Mouse (Mus musculus) lung, embryonic 14.5 days (tissue): ENCODE measurements around the gene Ankub1. TPM values are rescaled to one million over a fixed set of nuclear protein-coding genes. Genes with fewer than 3 reads are reported as not detected.
A peak's percentile ranks its signal among the peaks of the same experiment; 100 is the strongest.

Experiments used
- ATAC-seq: fragments of 200-750 bp; cut with Nextera tagmentation; 2 replicates; pipeline ENCODE4 v1.8.0; 2017; ENCODE audit warnings: mild to moderate bottlenecking, moderate TSS enrichment, moderate library complexity; ENCODE audit not compliant: insufficient read depth
- DNase-seq: peaks from one replicate; pipeline ENCODE4 v3.0.0-alpha.2; 2015
- H3K27ac ChIP-seq: fragments of 300-500 bp; sonication (generic); 2 replicates; pipeline ENCODE4 v1.5.1; 2014; ENCODE audit warnings: low read depth, mild to moderate bottlenecking, moderate library complexity
- H3K27me3 ChIP-seq: fragments of 300-500 bp; sonication (generic); 2 replicates; pipeline ENCODE4 v1.6.1; 2014; ENCODE audit warnings: low read length, control low read depth; ENCODE audit not compliant: insufficient read depth
- H3K36me3 ChIP-seq: fragments of 300-500 bp; sonication (generic); 2 replicates; pipeline ENCODE4 v1.6.1; 2014; ENCODE audit warnings: control low read depth; ENCODE audit not compliant: insufficient read depth
- H3K4me1 ChIP-seq: fragments of 300-500 bp; sonication (generic); 2 replicates; pipeline ENCODE4 v1.6.1; 2014; ENCODE audit warnings: antibody characterized with exemption, control low read depth; ENCODE audit not compliant: insufficient read depth
- H3K4me2 ChIP-seq: fragments of 300-500 bp; sonication (generic); 2 replicates; pipeline ENCODE4 v1.6.1; 2014; ENCODE audit warnings: mild to moderate bottlenecking
- H3K4me3 ChIP-seq: fragments of 300-500 bp; sonication (generic); 2 replicates; pipeline ENCODE4 v1.5.1; 2014; ENCODE audit warnings: low read depth, low read length
- H3K9ac ChIP-seq: fragments of 300-500 bp; sonication (generic); 2 replicates; pipeline ENCODE4 v1.6.1; 2014
- H3K9me3 ChIP-seq: fragments of 300-500 bp; sonication (generic); 2 replicates; pipeline ENCODE4 v1.6.1; 2016; ENCODE audit warnings: low read depth, low read length, control low read depth
- CTCF ChIP-seq: IDR thresholded peaks from 2 replicates; pipeline ENCODE4 v1.5.1; 2016; ENCODE audit warnings: antibody characterized with exemption, low read depth
- WGBS: fragments of 180-500 bp; shearing (Covaris S2); extraction: QIAGEN DNeasy Blood & Tissue Kit; methylation state at CpG from one replicate; pipeline ENCODE4 v1.1.7; 2014; 5-methylcytosine and 5-hydroxymethylcytosine counted together
- polyA plus RNA-seq: library from polyadenylated mRNA; unstranded; fragments of >200 nt; fragmentation: Nextera tagmentation; extraction: Ambion mirVana; gene quantifications from 2 replicates; pipeline ENCODE4 v1.2.1, GENCODE M21; 2014

The Ankub1 gene
- polyA plus RNA-seq, 1 experiment from 2014 or later, result not detected

- Histone ChIP-seq H3K9me3 (no peaks in the 10 kb centered on the region), H3K9ac (peak within 1 kb of the TSS; percentile 80), H3K27ac (peak within 1 kb of the TSS; percentile 86), H3K4me1 (0 out of 2 replicates have a peak, but pooled peaks cover 3% of the 10 kb centered on the region), H3K36me3 (peaks cover 12% of the 10 kb centered on the region), H3K4me2 (peak within 1 kb of the TSS; percentile 69), H3K4me3 (peak within 1 kb of the TSS; percentile 77), H3K27me3 (no peaks in the 10 kb centered on the region)
- peak; percentile 94 for DNase-seq
- under 1% methylated on average over 42 of the region's 42 CpGs for WGBS
- TF ChIP-seq CTCF, result no peak
- ATAC-seq, result peak; percentile 97
Measured at GRCm38 (mm10) chr3:57651231-57651864, 41.3 kb downstream of the Ankub1 start, which contains the start of gene Commd2. Commd2 (minus strand) TSS chr3:57651715.

- WGBS, result 89% methylated on average over 6 of the region's 6 CpGs
- Histone ChIP-seq H3K27ac (no peak overlapping the region), H3K4me3 (no peak overlapping the region), H3K36me3 (peaks cover 29% of the 10 kb centered on the region), H3K4me1 (peaks cover 3% of the 10 kb centered on the region), H3K9me3 (no peaks in the 10 kb centered on the region), H3K27me3 (no peaks in the 10 kb centered on the region), H3K9ac (no peak overlapping the region), H3K4me2 (no peak overlapping the region)
- no peak for TF ChIP-seq CTCF
- ATAC-seq (no peak), DNase-seq (no peak)
Measured at GRCm38 (mm10) chr3:57643191-57643590, 49.4 kb downstream of the Ankub1 start.

- Histone ChIP-seq H3K27ac (peak overlapping the region; percentile 77; the same call in 1 of the 2 replicates), H3K27me3 (no peaks in the 10 kb centered on the region), H3K9me3 (no peaks in the 10 kb centered on the region), H3K4me3 (no peak overlapping the region), H3K9ac (no peak overlapping the region), H3K36me3 (0 out of 2 replicates have a peak, but pooled peaks cover under 1% of the 10 kb centered on the region), H3K4me1 (peaks cover 3% of the 10 kb centered on the region), H3K4me2 (no peak overlapping the region)
- ATAC-seq (peak; percentile 95), DNase-seq (peak; percentile 68)
- peak; percentile 33; the same call in 1 of the 2 replicates for TF ChIP-seq CTCF
- WGBS, result 50% methylated on average over 6 of the region's 6 CpGs
Measured at GRCm38 (mm10) chr3:57637596-57637995, 55.0 kb downstream of the Ankub1 start.

GRCm38 (mm10) chr3:57634763-57635487, 57.7 kb downstream of the Ankub1 start:
- no peak for ATAC-seq
- TF ChIP-seq CTCF, result no peak
- no peak overlapping the region for H3K9ac ChIP-seq
- no peaks in the 10 kb centered on the region for H3K27me3 ChIP-seq
- no peak overlapping the region for H3K27ac ChIP-seq
- H3K36me3 ChIP-seq, result no peaks in the 10 kb centered on the region
- H3K9me3 ChIP-seq, result no peaks in the 10 kb centered on the region
- H3K4me1 ChIP-seq, result peaks cover 3% of the 10 kb centered on the region
- H3K4me2 ChIP-seq, result no peak overlapping the region
- DNase-seq, result no peak
- 76% methylated on average over 3 of the region's 3 CpGs for WGBS
- no peak overlapping the region for H3K4me3 ChIP-seq

- Histone ChIP-seq H3K4me3 (no peak overlapping the region), H3K9me3 (no peaks in the 10 kb centered on the region), H3K4me1 (no peaks in the 10 kb centered on the region; the same call in 1 of the 2 replicates), H3K27me3 (no peaks in the 10 kb centered on the region), H3K4me2 (peak overlapping the region; percentile 37; the same call in 1 of the 2 replicates), H3K27ac (no peak overlapping the region), H3K36me3 (no peaks in the 10 kb centered on the region), H3K9ac (no peak overlapping the region; the same call in 1 of the 2 replicates)
- no peak for TF ChIP-seq CTCF
- peak; percentile 25 for DNase-seq
- ATAC-seq, result 0 out of 2 replicates have a peak, but pooled peaks have one; percentile 28
- WGBS, result 55% methylated on average over 11 of the region's 11 CpGs
Measured at GRCm38 (mm10) chr3:57626954-57627513, 65.6 kb downstream of the Ankub1 start.

GRCm38 (mm10) chr3:57625275-57625997, 67.2 kb downstream of the Ankub1 start:
- peak; percentile 90 for TF ChIP-seq CTCF
- Histone ChIP-seq H3K4me1 (no peaks in the 10 kb centered on the region; the same call in 1 of the 2 replicates), H3K27me3 (no peaks in the 10 kb centered on the region), H3K4me2 (peak overlapping the region; percentile 58), H3K9me3 (no peaks in the 10 kb centered on the region), H3K36me3 (no peaks in the 10 kb centered on the region), H3K9ac (peak overlapping the region; percentile 44), H3K4me3 (peak overlapping the region; percentile 27), H3K27ac (peak overlapping the region; percentile 36; the same call in 1 of the 2 replicates)
- WGBS, result 32% methylated on average over 21 of the region's 21 CpGs
- ATAC-seq (peak; percentile 68), DNase-seq (peak; percentile 98)
